Mouse (Mus musculus): ENCODE measurements around the gene Krt84. TPM values are rescaled to one million over a fixed set of nuclear protein-coding genes. Genes with fewer than 3 reads are reported as not detected.

Gene Krt84
- polyA plus RNA-seq, 1 experiment from 2014 or later = 0.06 TPM

- no peaks in the 10 kb centered on the region for H3K36me3 ChIP-seq
- ATAC-seq (ENCODE audit: insufficient number of reproducible peaks, insufficient read depth, low FRiP score, low TSS enrichment) = no peak
- H3K9ac ChIP-seq = no peak overlapping the region
- no peaks in the 10 kb centered on the region for H3K4me1 ChIP-seq
- no peak overlapping the region for H3K27ac ChIP-seq
- no peaks in the 10 kb centered on the region for H3K9me3 ChIP-seq
- 87% methylated on average over 6 of the region's 6 CpGs for WGBS
- H3K4me3 ChIP-seq = no peak overlapping the region
- H3K27me3 ChIP-seq = no peaks in the 10 kb centered on the region
- H3K4me2 ChIP-seq (replicated peaks) = no peak overlapping the region
Observed at GRCm38 (mm10) chr15:101493713-101494112, 38.9 kb downstream of the Krt84 start.

GRCm38 (mm10) chr15:101492718-101493117 lies 39.9 kb downstream of the Krt84 start:
- WGBS = 50% methylated on average over 8 of the region's 8 CpGs
- no peaks in the 10 kb centered on the region for H3K4me1 ChIP-seq
- H3K4me3 ChIP-seq = no peak overlapping the region
- H3K36me3 ChIP-seq = no peaks in the 10 kb centered on the region
- H3K27ac ChIP-seq = no peak overlapping the region
- H3K9ac ChIP-seq = no peak overlapping the region
- no peak for ATAC-seq (ENCODE audit: insufficient number of reproducible peaks, insufficient read depth, low FRiP score, low TSS enrichment)
- no peaks in the 10 kb centered on the region for H3K27me3 ChIP-seq
- H3K9me3 ChIP-seq = no peaks in the 10 kb centered on the region
- no peak overlapping the region for H3K4me2 ChIP-seq (replicated peaks)

- no peaks in the 10 kb centered on the region for H3K27me3 ChIP-seq
- H3K4me3 ChIP-seq = no peak within 1 kb of the TSS
- no peaks in the 10 kb centered on the region for H3K4me1 ChIP-seq
- 90% methylated on average over 6 of the region's 6 CpGs for WGBS
- ATAC-seq (ENCODE audit: insufficient number of reproducible peaks, insufficient read depth, low FRiP score, low TSS enrichment) = no peak
- H3K27ac ChIP-seq = no peak within 1 kb of the TSS
- no peak within 1 kb of the TSS for H3K4me2 ChIP-seq (replicated peaks)
- no peaks in the 10 kb centered on the region for H3K9me3 ChIP-seq
- H3K36me3 ChIP-seq = no peaks in the 10 kb centered on the region
- H3K9ac ChIP-seq = no peak within 1 kb of the TSS
Observed at GRCm38 (mm10) chr15:101491431-101491830, 41.2 kb downstream of the Krt84 start, which contains the start of gene Krt83. TSS of gene Krt83 (minus strand) at chr15:101491512.

- Histone ChIP-seq H3K9me3 (no peaks in the 10 kb centered on the region), H3K4me2 (replicated peaks) (no peak overlapping the region), H3K27ac (no peak overlapping the region), H3K9ac (no peak overlapping the region), H3K4me1 (no peaks in the 10 kb centered on the region), H3K4me3 (no peak overlapping the region), H3K27me3 (no peaks in the 10 kb centered on the region), H3K36me3 (no peaks in the 10 kb centered on the region)
- no peak for ATAC-seq (ENCODE audit: insufficient number of reproducible peaks, insufficient read depth, low FRiP score, low TSS enrichment)
- 65% methylated on average over 11 of the region's 11 CpGs for WGBS
Observed at GRCm38 (mm10) chr15:101485911-101486635, 46.5 kb downstream of the Krt84 start.

- H3K9ac ChIP-seq = no peak overlapping the region
- no peak overlapping the region for H3K4me3 ChIP-seq
- WGBS = 86% methylated on average over 1 of the region's 1 CpGs
- no peaks in the 10 kb centered on the region for H3K9me3 ChIP-seq
- no peak overlapping the region for H3K27ac ChIP-seq
- no peak overlapping the region for H3K4me2 ChIP-seq (replicated peaks)
- no peaks in the 10 kb centered on the region for H3K27me3 ChIP-seq
- no peak for ATAC-seq (ENCODE audit: insufficient number of reproducible peaks, insufficient read depth, low FRiP score, low TSS enrichment)
- no peaks in the 10 kb centered on the region for H3K36me3 ChIP-seq
- H3K4me1 ChIP-seq = no peaks in the 10 kb centered on the region
Observed at GRCm38 (mm10) chr15:101484939-101485338, 47.7 kb downstream of the Krt84 start.

- Histone ChIP-seq H3K4me2 (replicated peaks) (no peak overlapping the region), H3K9me3 (no peaks in the 10 kb centered on the region), H3K4me3 (no peak overlapping the region), H3K4me1 (peaks cover 2% of the 10 kb centered on the region; the same call in 1 of the 2 replicates), H3K27me3 (peaks cover 4% of the 10 kb centered on the region), H3K9ac (no peak overlapping the region), H3K36me3 (no peaks in the 10 kb centered on the region), H3K27ac (no peak overlapping the region)
- 79% methylated on average over 1 of the region's 1 CpGs for WGBS
- ATAC-seq (ENCODE audit: insufficient number of reproducible peaks, insufficient read depth, low FRiP score, low TSS enrichment) = no peak
Observed at GRCm38 (mm10) chr15:101483646-101484045, 49.0 kb downstream of the Krt84 start.

- WGBS = 45% methylated on average over 4 of the region's 4 CpGs
- no peak overlapping the region for H3K27ac ChIP-seq
Observed at GRCm38 (mm10) chr15:101482056-101482455, 50.6 kb downstream of the Krt84 start.

GRCm38 (mm10) chr15:101479666-101480060 lies 53.0 kb downstream of the Krt84 start:
- ATAC-seq (ENCODE audit: insufficient number of reproducible peaks, insufficient read depth, low FRiP score, low TSS enrichment) = no peak

More at GRCm38 (mm10) chr15:101482056-101482455, 50.6 kb downstream of the Krt84 start:
- no peaks in the 10 kb centered on the region for H3K9me3 ChIP-seq
- H3K36me3 ChIP-seq = no peaks in the 10 kb centered on the region
- H3K27me3 ChIP-seq = peaks cover 4% of the 10 kb centered on the region
- H3K4me1 ChIP-seq = peaks cover 2% of the 10 kb centered on the region; the same call in 1 of the 2 replicates
- no peak overlapping the region for H3K4me3 ChIP-seq
- ATAC-seq (ENCODE audit: insufficient number of reproducible peaks, insufficient read depth, low FRiP score, low TSS enrichment) = no peak
- H3K9ac ChIP-seq = no peak overlapping the region
- no peak overlapping the region for H3K4me2 ChIP-seq (replicated peaks)

GRCm38 (mm10) chr15:101479007-101479665 lies 53.5 kb downstream of the Krt84 start:
- Histone ChIP-seq H3K27ac (no peak overlapping the region), H3K9me3 (no peaks in the 10 kb centered on the region), H3K4me2 (replicated peaks) (peak overlapping the region; percentile 65), H3K27me3 (peaks cover 7% of the 10 kb centered on the region), H3K36me3 (no peaks in the 10 kb centered on the region), H3K9ac (peak overlapping the region; percentile 22; the same call in 1 of the 2 replicates), H3K4me1 (peaks cover 2% of the 10 kb centered on the region; the same call in 1 of the 2 replicates), H3K4me3 (peak overlapping the region; percentile 37)
- 0 out of 2 replicates have a peak, but pooled peaks have one; percentile 45 for ATAC-seq (ENCODE audit: insufficient number of reproducible peaks, insufficient read depth, low FRiP score, low TSS enrichment)
- WGBS = 10% methylated on average over 31 of the region's 31 CpGs

More at GRCm38 (mm10) chr15:101479666-101480060, 53.0 kb downstream of the Krt84 start:
- peak overlapping the region; percentile 37 for H3K4me3 ChIP-seq
- 35% methylated on average over 11 of the region's 11 CpGs for WGBS
- peaks cover 6% of the 10 kb centered on the region for H3K27me3 ChIP-seq
- 0 out of 2 replicates have a peak overlapping the region, but pooled peaks have one; percentile 22 for H3K9ac ChIP-seq
- H3K27ac ChIP-seq = no peak overlapping the region
- H3K4me1 ChIP-seq = peaks cover 2% of the 10 kb centered on the region; the same call in 1 of the 2 replicates
- no peaks in the 10 kb centered on the region for H3K36me3 ChIP-seq
- no peaks in the 10 kb centered on the region for H3K9me3 ChIP-seq
- peak overlapping the region; percentile 65 for H3K4me2 ChIP-seq (replicated peaks)

Small RNAs within 50 kb of the gene (microRNA-seq; reads per million reads assigned to microRNA genes)
- gene Gm44393 (not detected), gene Gm44460 (not detected)

Other genes starting within 250 kb of the Krt84 start
- gene Atg101, start 248.5 kb downstream of the Krt84 start, polyA plus RNA-seq (2016; fragmentation: Nextera tagmentation; extraction: Ambion mirVana) = 61.7 and 64.5 TPM in 2 replicates
- gene 6030408B16Rik, start 239.6 kb downstream of the Krt84 start, polyA plus RNA-seq (2016; fragmentation: Nextera tagmentation; extraction: Ambion mirVana) = 1.0 and 1.1 TPM in 2 replicates
- 0.35 and 0.45 TPM in 2 replicates for gene Krt80, start 162.7 kb downstream of the Krt84 start, polyA plus RNA-seq (2016; fragmentation: Nextera tagmentation; extraction: Ambion mirVana)
- gene Krt7, start 121.8 kb downstream of the Krt84 start, polyA plus RNA-seq (2016; fragmentation: Nextera tagmentation; extraction: Ambion mirVana) = 14.2 and 15.7 TPM in 2 replicates
- gene Krt87, start 94.0 kb downstream of the Krt84 start, polyA plus RNA-seq (2016; fragmentation: Nextera tagmentation; extraction: Ambion mirVana) = 0.53 and 0.54 TPM in 2 replicates
- not detected in 2 replicates for gene Krt88, start 85.1 kb downstream of the Krt84 start, polyA plus RNA-seq (2016; fragmentation: Nextera tagmentation; extraction: Ambion mirVana)
- gene Krt81, start 69.1 kb downstream of the Krt84 start, polyA plus RNA-seq (2016; fragmentation: Nextera tagmentation; extraction: Ambion mirVana) = not detected in 2 replicates
- not detected in 2 replicates for gene Krt86, start 59.3 kb downstream of the Krt84 start, polyA plus RNA-seq (2016; fragmentation: Nextera tagmentation; extraction: Ambion mirVana)
- gene Krt83, start 41.3 kb downstream of the Krt84 start, polyA plus RNA-seq (2016; fragmentation: Nextera tagmentation; extraction: Ambion mirVana) = not detected in 2 replicates
- gene Gm49425, start 15.6 kb downstream of the Krt84 start, polyA plus RNA-seq (2016; fragmentation: Nextera tagmentation; extraction: Ambion mirVana) = not detected in 2 replicates
- not detected in 2 replicates for gene Krt82, start 17.8 kb upstream of the Krt84 start, polyA plus RNA-seq (2016; fragmentation: Nextera tagmentation; extraction: Ambion mirVana)
- 0.34 and 0.59 TPM in 2 replicates for gene Krt90, start 30.1 kb upstream of the Krt84 start, polyA plus RNA-seq (2016; fragmentation: Nextera tagmentation; extraction: Ambion mirVana)
- 0.36 and 0.64 TPM in 2 replicates for gene Krt75, start 41.1 kb upstream of the Krt84 start, polyA plus RNA-seq (2016; fragmentation: Nextera tagmentation; extraction: Ambion mirVana)
- gene Gm5414, start 95.4 kb upstream of the Krt84 start, polyA plus RNA-seq (2016; fragmentation: Nextera tagmentation; extraction: Ambion mirVana) = not detected in 2 replicates
- not detected in 2 replicates for gene Gm5478, start 114.6 kb upstream of the Krt84 start, polyA plus RNA-seq (2016; fragmentation: Nextera tagmentation; extraction: Ambion mirVana)
- gene Krt6b, start 147.5 kb upstream of the Krt84 start, polyA plus RNA-seq (2016; fragmentation: Nextera tagmentation; extraction: Ambion mirVana) = not detected in 2 replicates
- gene Krt6a, start 161.5 kb upstream of the Krt84 start, polyA plus RNA-seq (2016; fragmentation: Nextera tagmentation; extraction: Ambion mirVana) = 1.4 and 1.6 TPM in 2 replicates
- gene Krt5, start 180.1 kb upstream of the Krt84 start, polyA plus RNA-seq (2016; fragmentation: Nextera tagmentation; extraction: Ambion mirVana) = 73.2 and 80.6 TPM in 2 replicates
- gene Krt71, start 210.3 kb upstream of the Krt84 start, polyA plus RNA-seq (2016; fragmentation: Nextera tagmentation; extraction: Ambion mirVana) = not detected in 2 replicates

All from embryonic facial prominence, embryonic 12.5 days (tissue).